Mouse (Mus musculus) spleen, adult 12 weeks (tissue): ENCODE measurements around the gene Crip1.
"Not testable (repeated sequence)": the region's sequence is repeated elsewhere in the genome, so short reads cannot be mapped to it uniquely, and the experiment has no call there.

ENCODE experiments used
- DNase-seq: peaks from one replicate; pipeline ENCODE4 v3.0.0; 2022; ENCODE audit warnings: low spot score

Gene Crip1

GRCm38 (mm10) chr12:113185442-113186291, 39.6 kb downstream of the Crip1 start, which contains the start of gene Tmem121:
Gene Tmem121, plus strand, starts transcription at chr12:113185930.
- DNase-seq = no peak

- no peak for DNase-seq
Observed at GRCm38 (mm10) chr12:113186326-113187010, 40.4 kb downstream of the Crip1 start.

GRCm38 (mm10) chr12:113187011-113187375, 40.9 kb downstream of the Crip1 start:
- DNase-seq = no peak

GRCm38 (mm10) chr12:113187584-113188295, 41.6 kb downstream of the Crip1 start:
- DNase-seq = peak; percentile 56

GRCm38 (mm10) chr12:113188349-113189055, 42.4 kb downstream of the Crip1 start:
- DNase-seq = no peak

- no peak for DNase-seq
Observed at GRCm38 (mm10) chr12:113193423-113193822, 47.3 kb downstream of the Crip1 start.

GRCm38 (mm10) chr12:113199132-113199531, 53.0 kb downstream of the Crip1 start:
- DNase-seq = not testable (repeated sequence)

- no peak for DNase-seq
Observed at GRCm38 (mm10) chr12:113201301-113201700, 55.2 kb downstream of the Crip1 start.

GRCm38 (mm10) chr12:113202008-113202407, 55.9 kb downstream of the Crip1 start:
- DNase-seq = no peak
